Mouse (Mus musculus) CH12.LX (cell line): Measurements from ENCODE around the gene Lemd2. TPM values are rescaled to one million over a fixed set of nuclear protein-coding genes. Genes with fewer than 3 reads are reported as not detected.

ENCODE experiments used
- DNase-seq: peaks from one replicate; pipeline ENCODE4 v3.0.0-alpha.2; 2013; ENCODE audit errors: extremely low read depth
- H3K27ac ChIP-seq: 2 replicates; pipeline ENCODE4 v1.5.1; 2012; ENCODE audit warnings: low read depth, mild to moderate bottlenecking, control low read depth, moderate library complexity; ENCODE audit not compliant: insufficient read depth
- H3K27me3 ChIP-seq: replicated peaks from 2 replicates; pipeline ENCODE3; 2012; ENCODE audit warnings: inconsistent platforms
- H3K36me3 ChIP-seq, 2 experiments: replicated peaks in 1 of 2; 2 replicates each; pipeline versions ENCODE3 to v1.6.1; 2012; ENCODE audit warnings: inconsistent platforms in 1 of 2, low read length in 1 of 2, mild to moderate bottlenecking in 1 of 2, mixed read lengths in 1 of 2, moderate library complexity in 1 of 2; ENCODE audit not compliant: control insufficient read depth in 1 of 2, insufficient read depth in 1 of 2
- H3K4me1 ChIP-seq, 2 experiments: 2 replicates each; pipeline ENCODE4 v1.6.1; 2012; ENCODE audit warnings: inconsistent platforms in 1 of 2, moderate library complexity in 1 of 2; ENCODE audit not compliant: insufficient read depth in 2 of 2, control insufficient read depth in 1 of 2
- H3K4me2 ChIP-seq: 2 replicates; pipeline ENCODE4 v1.6.1; 2012; ENCODE audit warnings: low read depth, mild to moderate bottlenecking, control low read depth; ENCODE audit not compliant: poor library complexity, insufficient read depth, severe bottlenecking
- H3K4me3 ChIP-seq, 3 experiments: fragments of 150-350 bp in 1 of 3; sonication (generic) in 1 of 3; replicated peaks in 1 of 3; 2 replicates each; pipeline versions ENCODE3 to v1.5.1; 2011 to 2012; ENCODE audit warnings: low read depth in 2 of 3, low read length in 2 of 3, mild to moderate bottlenecking in 2 of 3, moderate library complexity in 2 of 3, control low read depth in 1 of 3, improper control_type of control experiment in 1 of 3, inconsistent platforms in 1 of 3, mixed read lengths in 1 of 3; ENCODE audit not compliant: poor library complexity in 1 of 3
- H3K79me2 ChIP-seq: replicated peaks from 2 replicates; pipeline ENCODE4 v1.6.1; 2012; ENCODE audit warnings: mild to moderate bottlenecking, moderate library complexity; ENCODE audit not compliant: control insufficient read depth, poor library complexity, insufficient read depth, severe bottlenecking; ENCODE audit errors: extremely low read depth
- H3K9ac ChIP-seq: 2 replicates; pipeline ENCODE4 v1.6.1; 2012; ENCODE audit warnings: low read depth, mild to moderate bottlenecking, control low read depth, moderate library complexity; ENCODE audit not compliant: insufficient read depth
- H3K9me3 ChIP-seq: replicated peaks from 2 replicates; pipeline ENCODE3; 2012; ENCODE audit warnings: low read length, inconsistent platforms, mixed read lengths
- BHLHE40 ChIP-seq: IDR thresholded peaks from 2 replicates; pipeline ENCODE4 v1.6.1; 2011; ENCODE audit warnings: mild to moderate bottlenecking, low read depth, low read length, improper control_type of control experiment
- CTCF ChIP-seq, 2 experiments: IDR thresholded peaks in 1 of 2; conservative IDR thresholded peaks in 1 of 2; 2 replicates each; pipeline ENCODE4 v1.5.1; 2011 to 2012; ENCODE audit warnings: low read depth in 2 of 2, low read length in 2 of 2, improper control_type of control experiment in 1 of 2, inconsistent platforms in 1 of 2, mild to moderate bottlenecking in 1 of 2, moderate library complexity in 1 of 2
- ELF1 ChIP-seq: IDR thresholded peaks from 2 replicates; pipeline ENCODE4 v1.6.1; 2014; ENCODE audit warnings: low read depth, mild to moderate bottlenecking, inconsistent platforms, low read length, improper control_type of control experiment
- EP300 ChIP-seq: IDR thresholded peaks from 2 replicates; pipeline ENCODE4 v1.6.1; 2011; ENCODE audit warnings: low read length, improper control_type of control experiment
- ETS1 ChIP-seq: conservative IDR thresholded peaks from 2 replicates; pipeline ENCODE4 v1.6.1; 2012; ENCODE audit warnings: low read depth, mild to moderate bottlenecking, inconsistent platforms, low read length, improper control_type of control experiment, moderate library complexity
- GABPA ChIP-seq: IDR thresholded peaks from 2 replicates; pipeline ENCODE4 v1.6.1; 2012; ENCODE audit warnings: low read depth, low read length, improper control_type of control experiment, inconsistent platforms; ENCODE audit not compliant: insufficient replicate concordance
- HCFC1 ChIP-seq: IDR thresholded peaks from 2 replicates; pipeline ENCODE4 v1.6.1; 2012; ENCODE audit warnings: low read depth, mild to moderate bottlenecking, inconsistent platforms, low read length, improper control_type of control experiment
- IRF4 ChIP-seq: IDR thresholded peaks from 2 replicates; pipeline ENCODE4 v1.6.1; 2014; ENCODE audit warnings: low read depth, mild to moderate bottlenecking, inconsistent platforms, low read length, improper control_type of control experiment
- MAFK ChIP-seq: IDR thresholded peaks from 2 replicates; pipeline ENCODE4 v1.6.1; 2011; ENCODE audit warnings: low read length, improper control_type of control experiment; ENCODE audit not compliant: insufficient replicate concordance
- MAX ChIP-seq: IDR thresholded peaks from 2 replicates; pipeline ENCODE4 v1.6.1; 2011; ENCODE audit warnings: low read length, improper control_type of control experiment
- MEF2A ChIP-seq: IDR thresholded peaks from 2 replicates; pipeline ENCODE4 v1.6.1; 2014; ENCODE audit warnings: low read depth, mild to moderate bottlenecking, inconsistent platforms, low read length, improper control_type of control experiment, borderline replicate concordance
- MXI1 ChIP-seq: IDR thresholded peaks from 2 replicates; pipeline ENCODE4 v1.6.1; 2011; ENCODE audit warnings: mild to moderate bottlenecking, low read depth, low read length, improper control_type of control experiment
- NRF1 ChIP-seq: IDR thresholded peaks from 2 replicates; pipeline ENCODE4 v1.6.1; 2014; ENCODE audit warnings: low read depth, mild to moderate bottlenecking, inconsistent platforms, low read length, improper control_type of control experiment, moderate library complexity
- RAD21 ChIP-seq: IDR thresholded peaks from 2 replicates; pipeline ENCODE4 v1.6.1; 2011; ENCODE audit warnings: low read depth, mild to moderate bottlenecking, low read length, improper control_type of control experiment, moderate library complexity
- RCOR1 ChIP-seq: conservative IDR thresholded peaks from 2 replicates; pipeline ENCODE4 v1.6.1; 2012; ENCODE audit warnings: low read depth, mild to moderate bottlenecking, inconsistent platforms, low read length, improper control_type of control experiment
- SIN3A ChIP-seq: IDR thresholded peaks from 2 replicates; pipeline ENCODE4 v1.6.1; 2012; ENCODE audit warnings: low read length, improper control_type of control experiment, inconsistent platforms
- SMC3 ChIP-seq: IDR thresholded peaks from 2 replicates; pipeline ENCODE4 v1.6.1; 2011; ENCODE audit warnings: low read depth, low read length, improper control_type of control experiment
- TBP ChIP-seq: conservative IDR thresholded peaks from 2 replicates; pipeline ENCODE4 v1.6.1; 2011; ENCODE audit warnings: low read depth, low read length, improper control_type of control experiment
- TCF12 ChIP-seq: IDR thresholded peaks from 2 replicates; pipeline ENCODE4 v1.6.1; 2014; ENCODE audit warnings: low read depth, mild to moderate bottlenecking, inconsistent platforms, low read length, improper control_type of control experiment
- UBTF ChIP-seq: IDR thresholded peaks from 2 replicates; pipeline ENCODE4 v1.6.1; 2012; ENCODE audit warnings: low read depth, mild to moderate bottlenecking, inconsistent platforms, low read length, improper control_type of control experiment, moderate library complexity
- USF2 ChIP-seq: conservative IDR thresholded peaks from 2 replicates; pipeline ENCODE4 v1.6.1; 2011; ENCODE audit warnings: low read depth, low read length, improper control_type of control experiment
- ZC3H11A ChIP-seq: IDR thresholded peaks from 2 replicates; pipeline ENCODE4 v1.6.1; 2012; ENCODE audit warnings: low read depth, mild to moderate bottlenecking, inconsistent platforms, low read length, improper control_type of control experiment
- ZNF384 ChIP-seq: IDR thresholded peaks from 2 replicates; pipeline ENCODE4 v1.6.1; 2012; ENCODE audit warnings: low read depth, low read length, improper control_type of control experiment, inconsistent platforms
- dilution Hi-C: fragments of 300-500 bp; cut with MboI; formaldehyde crosslinking; loops from 2 replicates; pipeline ENCODE4 v1.14.3; 2020; ENCODE audit warnings: low sequenced_read_pairs; ENCODE audit not compliant: extremely low pct_unique_long_range_greater_than_20kb, extremely low pct_ligation_motif_present
- in situ Hi-C: fragments of 300-500 bp; cut with MboI; formaldehyde crosslinking; loops from 3 replicates; pipeline ENCODE4 v1.14.3; 2019; ENCODE audit warnings: low sequenced_read_pairs, low pct_ligation_motif_present, low pct_unique_long_range_greater_than_20kb, mixed read lengths
- polyA plus RNA-seq: library from polyadenylated mRNA; unstranded; fragments of >175 nt; gene quantifications from 2 replicates; pipeline ENCODE4 v1.2.1, GENCODE M21; 2012; ENCODE audit warnings: low read depth; ENCODE audit not compliant: insufficient read length
- total RNA-seq, 2 experiments: library from RNA; depleted of rRNA; stranded (reverse); fragments of 300-350 nt in 1 of 2; fragments of >200 nt in 1 of 2; gene quantifications; 2 replicates each; pipeline ENCODE4 v1.2.3; 2012 to 2014

Lemd2 gene
- total and polyA plus RNA-seq, 3 experiments = 15.1 to 28.8 (median 18.4) TPM

DNA sequence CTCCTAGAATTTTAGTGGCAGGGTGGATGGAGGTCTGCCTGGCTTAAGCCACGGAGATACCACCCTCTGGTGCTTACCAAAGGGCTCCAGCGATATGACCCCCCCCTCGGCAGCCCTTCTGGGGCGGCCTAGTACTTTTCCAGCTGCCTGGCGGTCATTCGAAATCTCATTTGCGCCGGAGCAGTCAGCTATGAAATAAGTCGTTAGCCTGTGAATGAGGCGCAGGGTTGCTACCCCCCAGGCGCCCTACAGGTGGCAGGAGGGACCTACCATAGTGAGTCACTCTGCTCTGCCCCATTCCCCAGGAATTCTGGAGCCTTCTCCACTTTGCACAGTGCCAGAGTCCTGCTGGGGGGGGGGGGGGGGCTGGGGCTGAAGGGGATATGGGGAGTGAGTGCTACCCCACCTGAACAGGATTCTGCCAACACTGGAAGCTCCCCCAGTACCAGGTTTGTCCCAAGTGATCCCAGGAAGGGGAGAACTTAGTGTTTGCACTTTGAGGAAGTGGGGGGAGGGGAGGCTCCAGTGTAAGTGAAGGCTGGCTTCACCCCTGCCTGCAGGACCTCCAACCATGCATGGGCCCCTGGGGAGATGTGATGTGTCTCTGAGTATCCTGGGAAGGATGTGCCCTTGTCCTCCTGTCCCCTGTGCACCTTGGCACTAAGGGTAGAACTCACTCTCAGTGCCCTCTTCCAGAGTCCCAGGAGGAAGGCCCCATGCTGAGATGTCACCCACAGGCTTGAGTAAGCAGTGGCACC lies 8.7 kb upstream of the Lemd2 start:
- no peaks in the 10 kb centered on the region for H3K36me3 ChIP-seq
- peaks cover 17% of the 10 kb centered on the region for H3K9me3 ChIP-seq
- dilution Hi-C loops = no loop called here
- H3K27ac ChIP-seq = no peak overlapping the region
- DNase-seq = no peak
- H3K4me2 ChIP-seq = no peak overlapping the region
- H3K79me2 ChIP-seq = no peaks in the 10 kb centered on the region
- peaks cover 0 to 4% of the 10 kb centered on the region in 2 experiments; a peak in 2 of 4 replicates for H3K4me1 ChIP-seq
- H3K4me3 ChIP-seq = no peak overlapping the region
- peaks cover 73% of the 10 kb centered on the region for H3K27me3 ChIP-seq
- in situ Hi-C loops = no loop called here
- TF ChIP-seq UBTF (no peak), ELF1 (no peak), CTCF (conservative IDR thresholded peaks at IDR 0.05 in 1 of 2, IDR thresholded peaks at IDR 0.05 in 1 of 2; ENCODE audit: low read depth in 2 of 2, low read length in 2 of 2) (peak in 1 of 2 experiments; percentile 24; a peak in 1 of 4 replicates), RAD21 (peak; percentile 29), SMC3 (peak; percentile 17; the same call in 1 of the 2 replicates), ETS1 (no peak), RCOR1 (no peak), ZC3H11A (no peak), MEF2A (no peak), NRF1 (no peak), IRF4 (no peak), TBP (no peak)
- TF ChIP-seq, all 38 proteins: peak for 3
- H3K9ac ChIP-seq = no peak overlapping the region

DNA sequence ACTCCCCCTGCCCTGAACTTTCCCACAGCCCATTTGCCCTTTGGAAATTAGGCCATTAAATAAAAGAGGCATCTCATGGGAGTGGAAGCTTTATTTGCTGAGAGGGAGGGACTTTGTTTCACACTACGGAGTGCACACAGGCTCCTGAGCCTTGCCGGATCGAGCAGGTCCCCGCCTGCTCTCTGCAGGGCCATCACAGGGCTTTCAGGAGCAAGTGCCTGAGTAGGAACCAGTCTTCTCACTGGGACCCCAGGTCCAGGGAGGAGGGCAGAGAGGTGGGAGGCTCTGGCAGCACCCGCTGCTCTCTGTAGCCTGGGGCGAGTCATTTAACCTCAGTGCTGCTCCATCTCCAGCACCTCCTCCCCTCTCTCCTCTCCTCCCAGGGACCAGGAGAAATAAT lies 7.7 kb upstream of the Lemd2 start:
- Histone ChIP-seq H3K4me2 (no peak overlapping the region), H3K4me1 (peaks cover 0 to 4% of the 10 kb centered on the region in 2 experiments; a peak in 2 of 4 replicates), H3K4me3 (no peak overlapping the region), H3K79me2 (no peaks in the 10 kb centered on the region), H3K9ac (no peak overlapping the region), H3K27ac (no peak overlapping the region), H3K27me3 (peaks cover 65% of the 10 kb centered on the region), H3K9me3 (peaks cover 17% of the 10 kb centered on the region), H3K36me3 (no peaks in the 10 kb centered on the region)
- in situ Hi-C loops = no loop called here
- dilution Hi-C loops = no loop called here
- no peak for TF ChIP-seq USF2
- no peak for TF ChIP-seq RCOR1
- TF ChIP-seq MAFK = no peak
- no peak for TF ChIP-seq TCF12
- TF ChIP-seq IRF4 = no peak
- no peak for TF ChIP-seq BHLHE40
- no peak for TF ChIP-seq ZNF384
- no peak for TF ChIP-seq CTCF (conservative IDR thresholded peaks at IDR 0.05 in 1 of 2, IDR thresholded peaks at IDR 0.05 in 1 of 2; ENCODE audit: low read depth in 2 of 2, low read length in 2 of 2)
- TF ChIP-seq HCFC1 = no peak
- TF ChIP-seq SIN3A = no peak
- TF ChIP-seq EP300 = no peak
- TF ChIP-seq ELF1 = no peak
- no peak for TF ChIP-seq TBP
- no peak for TF ChIP-seq GABPA
- TF ChIP-seq MAX = no peak
- no peak for TF ChIP-seq MXI1
- DNase-seq = no peak
